ENCODE assay signal across 25 mouse cellular contexts in genomic region chr10:10701326-10701725, GRCm38 (mm10). TPM values are rescaled to one million over a fixed set of nuclear protein-coding genes. Genes with fewer than 3 reads are reported as not detected.
"Had no signal": no experiment of that assay in that cellular context is flagged by ENCODE, and none has a peak within 500 bp of the region (broad histone marks: within the 10 kb centered on the region; RNA-seq: fewer than 3 reads in every experiment).

No protein-coding gene starts in this region.

- H3K36me3 ChIP-seq: limb, embryonic 12.5 days; limb, embryonic 15.5 days; midbrain, embryonic 12.5 days; midbrain, embryonic 15.5 days; neural tube, embryonic 12.5 days; neural tube, embryonic 15.5 days; stomach, embryonic 15.5 days had no signal

- H3K4me2 ChIP-seq: limb, embryonic 12.5 days; limb, embryonic 15.5 days; liver, embryonic 11.5 days; lung, embryonic 14.5 days; midbrain, embryonic 12.5 days; midbrain, embryonic 15.5 days; neural tube, embryonic 12.5 days; neural tube, embryonic 15.5 days; stomach, embryonic 15.5 days had no signal

- DNase-seq: kidney, adult 9 months; kidney, postnatal 14 days; kidney, postnatal 4 days; left cerebral cortex, postnatal 4 days; liver, postnatal 0 days; lung, embryonic 14.5 days; right cerebral cortex, adult 18-20 months; right cerebral cortex, postnatal 14 days; spleen, adult 18-20 months; thymus, adult 2 months; thymus, postnatal 14 days; thymus, postnatal 4 days had no signal

- ATAC-seq: liver, postnatal 0 days; lung, postnatal 0 days; midbrain, embryonic 15.5 days had no signal

- H3K9ac ChIP-seq: limb, embryonic 12.5 days; limb, embryonic 15.5 days; liver, embryonic 14.5 days; liver, postnatal 0 days; lung, embryonic 14.5 days; midbrain, embryonic 12.5 days; midbrain, embryonic 15.5 days; neural tube, embryonic 12.5 days; neural tube, embryonic 15.5 days; stomach, embryonic 15.5 days had no signal

- H3K4me3 ChIP-seq: limb, embryonic 12.5 days; limb, embryonic 15.5 days; midbrain, embryonic 12.5 days; midbrain, embryonic 15.5 days; neural tube, embryonic 12.5 days; neural tube, embryonic 15.5 days; stomach, embryonic 15.5 days had no signal

- H3K4me1 ChIP-seq: limb, embryonic 12.5 days; limb, embryonic 15.5 days; midbrain, embryonic 12.5 days; midbrain, embryonic 15.5 days; neural tube, embryonic 12.5 days; neural tube, embryonic 15.5 days; stomach, embryonic 15.5 days had no signal

- H3K27me3 ChIP-seq: limb, embryonic 12.5 days; limb, embryonic 15.5 days; midbrain, embryonic 12.5 days; midbrain, embryonic 15.5 days; neural tube, embryonic 12.5 days; neural tube, embryonic 15.5 days; stomach, embryonic 15.5 days had no signal

- H3K27ac ChIP-seq: limb, embryonic 12.5 days; limb, embryonic 15.5 days; liver, embryonic 14.5 days; macrophage; midbrain, embryonic 12.5 days; midbrain, embryonic 15.5 days; neural tube, embryonic 12.5 days; neural tube, embryonic 15.5 days; stomach, embryonic 15.5 days had no signal

- H3K9me3 ChIP-seq: limb, embryonic 12.5 days; limb, embryonic 15.5 days; midbrain, embryonic 12.5 days; midbrain, embryonic 15.5 days; neural tube, embryonic 12.5 days; neural tube, embryonic 15.5 days; stomach, embryonic 15.5 days had no signal

RNA-seq across cellular contexts. Expression of gene Gm10944, which starts 20.2 kb away (rescaled TPM):
- polyA plus RNA-seq: kidney, embryonic 16.5 days; limb, embryonic 12.5 days; limb, embryonic 15.5 days; liver, embryonic 11.5 days; liver, embryonic 14.5 days; liver, postnatal 0 days; lung, embryonic 14.5 days; lung, postnatal 0 days; macrophage; midbrain, embryonic 12.5 days; midbrain, embryonic 15.5 days; neural tube, embryonic 12.5 days; neural tube, embryonic 15.5 days; stomach, embryonic 15.5 days; testis, adult 2 months; thymus, adult 2 months had no signal
